Mouse (Mus musculus) embryonic fibroblast, embryonic 13.5 days (primary cell): ENCODE results near the gene Tctex1d1. TPM values are rescaled to one million over a fixed set of nuclear protein-coding genes. Genes with fewer than 3 reads are reported as not detected.
A peak's percentile ranks its signal among the peaks of the same experiment; 100 is the strongest.

ENCODE experiments used
- H3K27ac ChIP-seq: 2 replicates; pipeline ENCODE4 v1.5.1; 2012; ENCODE audit warnings: low read length, control low read depth, inconsistent platforms; ENCODE audit not compliant: insufficient read depth
- H3K4me1 ChIP-seq: 2 replicates; pipeline ENCODE4 v1.6.1; 2011; ENCODE audit warnings: low read length; ENCODE audit not compliant: control insufficient read depth, insufficient read depth
- H3K4me3 ChIP-seq: 2 replicates; pipeline ENCODE4 v1.5.1; 2011; ENCODE audit warnings: mild to moderate bottlenecking, control low read depth, low read length; ENCODE audit not compliant: insufficient read depth
- CTCF ChIP-seq: IDR thresholded peaks from 2 replicates; pipeline ENCODE4 v1.5.1; 2011; ENCODE audit warnings: mild to moderate bottlenecking, control low read depth, low read length, moderate library complexity, borderline replicate concordance; ENCODE audit not compliant: insufficient read depth
- POLR2A ChIP-seq: IDR thresholded peaks from 2 replicates; pipeline ENCODE4 v1.6.1; 2011; ENCODE audit warnings: low read depth, mild to moderate bottlenecking, control low read depth, low read length, moderate library complexity
- polyA plus RNA-seq: library from polyadenylated mRNA; stranded (reverse); fragments of >200 nt; gene quantifications from 2 replicates; pipeline ENCODE4 v1.2.4, GENCODE M21; 2011; ENCODE audit warnings: low read depth; ENCODE audit not compliant: missing spikeins, insufficient read length

Gene Tctex1d1
- polyA plus RNA-seq, 1 experiment: not detected

DNA sequence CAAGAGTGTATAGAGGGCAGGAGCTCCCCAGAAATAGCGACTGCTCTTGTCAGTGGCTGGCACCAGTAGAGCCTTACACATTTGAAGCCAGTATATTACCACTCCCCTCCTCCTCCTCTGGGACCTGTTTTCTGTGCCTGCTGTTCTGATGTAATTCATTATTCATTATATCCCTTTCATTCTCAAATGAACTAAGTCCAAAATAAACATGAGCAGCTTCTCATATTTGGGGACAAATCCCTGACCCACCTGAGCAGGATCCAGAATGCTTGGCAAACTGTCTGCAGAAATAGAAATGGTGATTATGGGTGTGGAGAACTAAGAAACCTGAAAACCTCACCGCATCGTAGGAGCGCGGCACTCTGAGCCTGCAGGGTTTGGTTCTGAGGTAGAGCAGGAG is 8.8 kb upstream of the Tctex1d1 start:
- no peaks in the 10 kb centered on the region for H3K4me1 ChIP-seq
- no peak overlapping the region for H3K4me3 ChIP-seq
- TF ChIP-seq CTCF: no peak
- TF ChIP-seq POLR2A: no peak
- H3K27ac ChIP-seq: no peak overlapping the region

DNA sequence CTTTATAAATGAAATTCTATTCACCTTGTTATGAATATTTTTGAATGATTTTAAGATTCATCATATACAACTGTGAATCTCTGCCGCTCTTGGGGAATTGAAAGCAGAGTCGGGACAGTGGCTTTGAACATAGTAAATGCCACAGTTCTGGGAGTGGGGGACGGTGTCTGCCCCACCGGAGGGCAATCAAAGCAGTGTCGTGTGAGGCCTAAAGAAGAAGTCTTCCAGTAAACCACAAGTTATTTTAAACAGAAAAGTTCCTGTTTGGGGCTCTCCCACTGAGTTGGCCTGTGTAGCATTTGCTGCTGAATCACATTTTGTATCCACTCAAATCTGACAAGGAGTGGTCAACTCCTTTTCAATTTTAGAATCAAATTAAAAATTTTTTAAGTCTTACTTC is 7.2 kb upstream of the Tctex1d1 start:
- no peaks in the 10 kb centered on the region for H3K4me1 ChIP-seq
- H3K4me3 ChIP-seq: no peak overlapping the region
- no peak for TF ChIP-seq CTCF
- no peak for TF ChIP-seq POLR2A
- no peak overlapping the region for H3K27ac ChIP-seq

DNA sequence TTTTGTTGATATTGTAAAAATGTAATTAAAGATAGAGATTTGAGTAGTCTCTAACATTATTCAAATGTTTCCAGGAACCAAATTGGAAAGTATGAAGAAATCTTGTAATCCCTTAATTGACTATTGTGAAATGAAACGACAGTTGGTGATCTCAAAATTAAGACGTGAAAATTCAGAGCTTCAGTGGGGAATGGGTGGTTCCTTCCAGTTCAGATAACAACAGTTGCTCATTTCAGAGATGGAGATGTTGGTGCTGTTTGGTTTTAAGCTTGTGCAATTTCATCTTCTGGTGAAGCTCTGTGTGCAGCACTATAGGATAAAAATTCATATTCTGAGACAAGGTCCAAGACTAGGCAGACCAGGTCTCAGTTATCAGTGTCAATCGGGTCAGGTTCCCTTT is 6.3 kb upstream of the Tctex1d1 start:
- Histone ChIP-seq H3K4me3 (no peak overlapping the region), H3K4me1 (no peaks in the 10 kb centered on the region), H3K27ac (no peak overlapping the region)
- TF ChIP-seq CTCF: no peak
- no peak for TF ChIP-seq POLR2A

DNA sequence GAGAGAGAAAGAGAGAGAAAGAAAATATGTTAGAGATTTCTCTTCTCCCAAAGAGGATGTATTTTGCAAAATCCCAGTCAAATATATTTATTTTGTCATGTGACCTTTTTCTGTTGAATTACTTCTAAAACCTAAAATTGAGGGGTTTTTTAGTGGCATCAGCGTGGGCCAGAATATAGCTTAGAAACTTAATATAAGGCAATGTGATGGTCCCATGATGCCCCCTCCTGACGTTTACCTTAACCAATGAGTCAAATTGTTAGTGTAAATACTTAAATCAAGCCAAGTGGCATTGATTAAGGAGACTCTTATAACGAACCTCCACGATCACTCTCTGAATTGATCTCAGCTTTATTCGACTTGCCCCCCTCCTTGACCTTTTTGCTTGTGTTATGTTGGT is 4.2 kb upstream of the Tctex1d1 start:
- no peak overlapping the region for H3K4me3 ChIP-seq
- H3K27ac ChIP-seq: no peak overlapping the region
- TF ChIP-seq POLR2A (no peak), CTCF (no peak)
- no peaks in the 10 kb centered on the region for H3K4me1 ChIP-seq

DNA sequence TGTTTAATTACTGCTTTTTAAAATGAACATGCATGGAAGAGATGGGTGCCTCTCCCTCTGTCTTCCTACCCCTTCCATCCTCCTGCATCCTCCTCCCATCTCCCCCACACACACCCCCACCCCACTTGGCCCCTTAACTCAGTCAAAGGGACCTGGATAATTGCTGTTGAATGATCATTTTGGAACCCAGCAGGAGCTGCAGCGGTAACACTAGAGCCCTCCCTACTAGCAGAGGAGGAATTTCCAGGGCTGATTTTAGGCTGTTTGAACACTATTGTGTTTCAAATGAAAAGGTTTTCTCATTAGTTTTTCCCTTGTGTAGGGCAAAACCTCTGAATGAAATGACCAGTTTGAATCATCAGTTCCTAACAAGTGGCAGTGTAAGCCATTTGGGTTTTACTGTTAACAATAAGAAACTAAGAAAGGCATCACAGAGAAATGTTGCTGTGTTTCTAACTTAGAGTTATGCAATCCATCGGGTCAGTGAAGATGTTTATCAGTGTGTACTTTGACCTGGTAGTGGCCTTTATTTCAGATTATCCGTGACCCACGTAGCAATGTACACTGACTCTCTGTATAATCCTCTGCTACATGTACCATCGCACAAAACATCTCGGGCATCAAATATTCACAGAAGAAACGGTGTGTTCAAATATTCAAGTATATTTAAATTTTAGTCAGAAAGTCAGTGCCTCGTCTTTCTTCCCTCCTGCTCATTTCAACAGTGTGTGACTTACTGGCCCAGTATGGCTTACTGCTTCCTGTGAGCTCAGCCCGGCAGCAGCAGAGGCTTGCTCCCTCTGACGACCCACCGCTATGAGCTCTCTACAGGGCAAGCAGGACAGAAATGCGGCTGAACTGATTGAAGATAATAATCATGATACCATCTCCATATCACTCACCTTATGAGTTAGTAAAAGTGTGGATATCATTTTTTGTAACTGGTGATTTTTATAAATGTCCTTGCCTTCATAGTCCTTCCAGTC is 1.8 kb upstream of the Tctex1d1 start:
- TF ChIP-seq POLR2A (no peak), CTCF (no peak)
- H3K27ac ChIP-seq: no peak overlapping the region
- H3K4me1 ChIP-seq: no peaks in the 10 kb centered on the region
- H3K4me3 ChIP-seq: no peak overlapping the region

DNA sequence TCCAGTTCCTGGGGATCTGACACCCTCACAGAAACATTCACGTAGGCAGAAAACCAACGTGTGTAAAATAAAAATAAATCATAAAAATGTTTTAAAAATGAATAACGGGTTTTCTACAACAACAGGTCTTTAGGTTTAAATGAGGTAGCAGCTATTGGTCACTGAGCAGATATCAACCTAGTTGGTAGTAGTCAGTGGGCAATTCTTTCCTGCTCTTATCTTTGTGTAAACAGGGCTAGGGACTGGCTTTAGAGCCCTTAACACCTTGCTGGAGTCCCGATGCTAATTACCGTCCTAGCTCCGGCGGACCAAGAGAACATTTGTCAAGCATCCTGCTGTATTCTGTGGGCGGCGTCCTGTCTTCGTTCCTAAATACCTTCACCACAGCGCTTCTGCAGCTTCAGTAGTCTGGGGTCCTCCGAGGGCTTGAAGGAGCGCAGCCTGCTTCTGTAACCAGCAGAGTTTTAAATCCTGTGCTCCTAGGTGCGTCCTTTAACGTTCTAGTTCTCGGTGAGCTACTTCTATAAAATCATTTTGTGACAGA is 556 bp upstream of the Tctex1d1 start:
- no peak for TF ChIP-seq CTCF
- no peak for TF ChIP-seq POLR2A
- H3K4me1 ChIP-seq: no peaks in the 10 kb centered on the region
- no peak overlapping the region for H3K4me3 ChIP-seq
- no peak overlapping the region for H3K27ac ChIP-seq

DNA sequence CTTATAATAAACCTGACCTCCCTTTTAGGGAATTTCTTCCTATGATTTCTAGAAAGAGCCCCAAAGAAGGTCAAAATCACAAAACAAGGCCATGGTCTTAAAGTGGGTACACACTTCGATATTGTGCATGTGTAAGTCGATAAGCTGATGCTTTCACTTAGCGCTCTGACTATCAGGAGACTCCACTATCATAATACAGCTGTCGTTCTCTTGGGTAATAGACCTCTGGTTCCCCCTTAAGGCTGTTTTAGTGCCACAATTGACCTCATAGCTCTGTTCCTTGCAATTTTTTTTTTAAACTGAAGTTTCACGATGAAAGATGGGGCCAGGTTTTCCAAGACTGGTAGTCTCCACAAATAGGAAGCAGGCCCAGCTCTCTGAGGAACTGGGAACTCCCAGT is 979 bp downstream of the Tctex1d1 start:
- Histone ChIP-seq H3K4me1 (no peaks in the 10 kb centered on the region), H3K27ac (no peak overlapping the region), H3K4me3 (no peak overlapping the region)
- no peak for TF ChIP-seq CTCF
- TF ChIP-seq POLR2A: no peak

DNA sequence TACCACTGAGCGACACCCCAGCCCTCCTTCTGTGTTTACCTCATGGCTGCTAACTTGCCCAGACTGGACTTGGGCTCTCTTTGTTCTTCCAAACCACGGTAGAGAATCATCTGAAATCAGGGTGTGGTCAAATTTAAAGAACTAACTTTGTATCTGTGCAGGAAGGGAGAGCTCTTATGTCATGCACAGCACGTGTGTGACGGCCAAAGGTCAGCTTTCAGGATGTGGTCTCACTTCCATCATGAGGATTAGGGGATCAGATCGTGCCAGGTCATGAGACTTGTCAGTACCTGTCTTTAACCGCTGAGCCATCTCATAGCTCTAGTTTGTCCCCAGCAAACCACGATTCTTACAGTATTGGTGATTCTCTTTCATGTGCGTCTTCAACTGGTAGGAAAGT is 3.3 kb downstream of the Tctex1d1 start:
- no peaks in the 10 kb centered on the region for H3K4me1 ChIP-seq
- TF ChIP-seq CTCF: no peak
- TF ChIP-seq POLR2A: no peak
- no peak overlapping the region for H3K27ac ChIP-seq
- H3K4me3 ChIP-seq: no peak overlapping the region

DNA sequence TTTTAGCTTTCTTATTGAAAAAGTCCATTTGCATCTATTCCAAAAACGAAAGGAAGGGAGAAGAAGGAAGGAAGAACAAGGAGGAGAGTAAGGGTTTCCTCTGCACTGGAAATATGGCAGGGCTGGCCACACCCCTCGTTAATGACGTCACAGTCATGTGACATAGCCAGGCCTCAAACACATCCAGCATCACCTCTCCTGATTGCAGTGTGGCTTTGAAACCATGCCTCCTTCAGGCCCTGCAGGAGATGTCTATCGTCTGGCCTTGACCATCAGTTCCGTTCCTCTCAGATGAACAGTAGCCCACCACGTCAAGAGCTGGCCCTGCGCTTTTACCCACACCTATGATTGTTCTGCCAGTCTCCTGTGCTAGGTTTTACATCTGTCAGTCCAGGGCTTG is 7.8 kb downstream of the Tctex1d1 start:
- TF ChIP-seq CTCF: no peak
- TF ChIP-seq POLR2A: no peak

DNA sequence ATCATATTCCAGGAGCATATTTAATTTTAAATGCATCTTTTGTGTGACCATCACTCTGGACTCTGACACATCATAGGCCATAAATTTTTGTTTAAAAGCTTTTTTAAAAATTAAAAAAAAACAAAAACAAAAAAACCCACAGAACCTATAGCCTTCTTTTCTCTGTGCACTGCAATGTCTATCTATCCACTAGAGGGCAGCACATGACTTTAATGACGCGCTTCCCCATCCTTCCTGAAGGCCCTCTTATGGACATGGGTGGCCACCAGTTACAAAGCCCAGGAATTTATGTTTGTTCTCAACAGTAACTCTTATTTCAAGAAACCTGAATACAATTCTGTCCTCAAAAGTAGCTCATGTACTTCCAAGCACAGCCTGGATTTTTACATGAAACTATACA is 8.5 kb downstream of the Tctex1d1 start:
- H3K4me1 ChIP-seq: no peaks in the 10 kb centered on the region
- H3K4me3 ChIP-seq: no peak overlapping the region
- H3K27ac ChIP-seq: no peak overlapping the region
- TF ChIP-seq POLR2A (no peak), CTCF (peak; percentile 37; the same call in 1 of the 2 replicates)

More for the DNA sequence above, 7.8 kb downstream of the Tctex1d1 start:
- no peaks in the 10 kb centered on the region for H3K4me1 ChIP-seq
- H3K4me3 ChIP-seq: no peak overlapping the region
- H3K27ac ChIP-seq: no peak overlapping the region
